Mouse (Mus musculus): ENCODE measurements around the gene Mknk1. TPM values are rescaled to one million over a fixed set of nuclear protein-coding genes. Genes with fewer than 3 reads are reported as not detected.
A peak's percentile ranks its signal among the peaks of the same experiment; 100 is the strongest.

The Mknk1 gene
- total RNA-seq, 1 experiment from 2014 or later: 98.0 TPM

GRCm38 (mm10) chr4:115838196-115838595 is 802 bp upstream of the Mknk1 start:
- no peak for ATAC-seq (replicated peaks; ENCODE audit: insufficient number of reproducible peaks, low FRiP score, low TSS enrichment, poor library complexity, severe bottlenecking)

GRCm38 (mm10) chr4:115839956-115840355 is 958 bp downstream of the Mknk1 start:
- ATAC-seq (replicated peaks; ENCODE audit: insufficient number of reproducible peaks, low FRiP score, low TSS enrichment, poor library complexity, severe bottlenecking): no peak

GRCm38 (mm10) chr4:115840842-115841241 is 1.8 kb downstream of the Mknk1 start:
- ATAC-seq (replicated peaks; ENCODE audit: insufficient number of reproducible peaks, low FRiP score, low TSS enrichment, poor library complexity, severe bottlenecking): no peak

- ATAC-seq (replicated peaks; ENCODE audit: insufficient number of reproducible peaks, low FRiP score, low TSS enrichment, poor library complexity, severe bottlenecking): no peak
These were observed 7.7 kb downstream of the Mknk1 start for GRCm38 (mm10) chr4:115846656-115847055.

- peak; percentile 80 for ATAC-seq (replicated peaks; ENCODE audit: insufficient number of reproducible peaks, low FRiP score, low TSS enrichment, poor library complexity, severe bottlenecking)
These were observed 8.4 kb downstream of the Mknk1 start for GRCm38 (mm10) chr4:115847377-115847776.

- no peak; the same call in 1 of the 2 replicates for ATAC-seq (replicated peaks; ENCODE audit: insufficient number of reproducible peaks, low FRiP score, low TSS enrichment, poor library complexity, severe bottlenecking)
These were observed 9.1 kb downstream of the Mknk1 start for GRCm38 (mm10) chr4:115848083-115848482.

GRCm38 (mm10) chr4:115848990-115849677 is 10.1 kb downstream of the Mknk1 start:
- no peak for ATAC-seq (replicated peaks; ENCODE audit: insufficient number of reproducible peaks, low FRiP score, low TSS enrichment, poor library complexity, severe bottlenecking)

- ATAC-seq (replicated peaks; ENCODE audit: insufficient number of reproducible peaks, low FRiP score, low TSS enrichment, poor library complexity, severe bottlenecking): no peak
These were observed 11.1 kb downstream of the Mknk1 start for GRCm38 (mm10) chr4:115850111-115850510.

- ATAC-seq (replicated peaks; ENCODE audit: insufficient number of reproducible peaks, low FRiP score, low TSS enrichment, poor library complexity, severe bottlenecking): no peak
These were observed 11.6 kb downstream of the Mknk1 start for GRCm38 (mm10) chr4:115850631-115851030.

GRCm38 (mm10) chr4:115851569-115851968 is 12.6 kb downstream of the Mknk1 start:
- ATAC-seq (replicated peaks; ENCODE audit: insufficient number of reproducible peaks, low FRiP score, low TSS enrichment, poor library complexity, severe bottlenecking): no peak

GRCm38 (mm10) chr4:115855100-115855499 is 16.1 kb downstream of the Mknk1 start:
- ATAC-seq (replicated peaks; ENCODE audit: insufficient number of reproducible peaks, low FRiP score, low TSS enrichment, poor library complexity, severe bottlenecking): no peak

- ATAC-seq (replicated peaks; ENCODE audit: insufficient number of reproducible peaks, low FRiP score, low TSS enrichment, poor library complexity, severe bottlenecking): no peak
These were observed 16.6 kb downstream of the Mknk1 start for GRCm38 (mm10) chr4:115855609-115856008.

- ATAC-seq (replicated peaks; ENCODE audit: insufficient number of reproducible peaks, low FRiP score, low TSS enrichment, poor library complexity, severe bottlenecking): no peak
These were observed 17.3 kb downstream of the Mknk1 start for GRCm38 (mm10) chr4:115856282-115856681.

- peak; percentile 91 for ATAC-seq (replicated peaks; ENCODE audit: insufficient number of reproducible peaks, low FRiP score, low TSS enrichment, poor library complexity, severe bottlenecking)
These were observed 18.4 kb downstream of the Mknk1 start for GRCm38 (mm10) chr4:115857293-115857883.

- no peak for ATAC-seq (replicated peaks; ENCODE audit: insufficient number of reproducible peaks, low FRiP score, low TSS enrichment, poor library complexity, severe bottlenecking)
These were observed 24.4 kb downstream of the Mknk1 start for GRCm38 (mm10) chr4:115863352-115863751.

GRCm38 (mm10) chr4:115863880-115864279 is 24.9 kb downstream of the Mknk1 start:
- no peak for ATAC-seq (replicated peaks; ENCODE audit: insufficient number of reproducible peaks, low FRiP score, low TSS enrichment, poor library complexity, severe bottlenecking)

- ATAC-seq (replicated peaks; ENCODE audit: insufficient number of reproducible peaks, low FRiP score, low TSS enrichment, poor library complexity, severe bottlenecking): no peak
These were observed 30.7 kb downstream of the Mknk1 start for GRCm38 (mm10) chr4:115869512-115870210.

GRCm38 (mm10) chr4:115873231-115873630 is 34.2 kb downstream of the Mknk1 start:
- ATAC-seq (replicated peaks; ENCODE audit: insufficient number of reproducible peaks, low FRiP score, low TSS enrichment, poor library complexity, severe bottlenecking): no peak

- ATAC-seq (replicated peaks; ENCODE audit: insufficient number of reproducible peaks, low FRiP score, low TSS enrichment, poor library complexity, severe bottlenecking): no peak
These were observed 39.2 kb downstream of the Mknk1 start for GRCm38 (mm10) chr4:115878216-115878678.

- ATAC-seq (replicated peaks; ENCODE audit: insufficient number of reproducible peaks, low FRiP score, low TSS enrichment, poor library complexity, severe bottlenecking): no peak
These were observed 39.8 kb downstream of the Mknk1 start for GRCm38 (mm10) chr4:115878828-115879227.

Measured in monocyte, adult 5-6 weeks (primary cell).